Mouse (Mus musculus) testis, postnatal 10 days (tissue): ENCODE data around the gene Pakap.

ENCODE experiments used
- DNase-seq: peaks from one replicate; pipeline ENCODE4 v3.0.0; 2021; ENCODE audit warnings: low spot score

Gene Pakap

DNA sequence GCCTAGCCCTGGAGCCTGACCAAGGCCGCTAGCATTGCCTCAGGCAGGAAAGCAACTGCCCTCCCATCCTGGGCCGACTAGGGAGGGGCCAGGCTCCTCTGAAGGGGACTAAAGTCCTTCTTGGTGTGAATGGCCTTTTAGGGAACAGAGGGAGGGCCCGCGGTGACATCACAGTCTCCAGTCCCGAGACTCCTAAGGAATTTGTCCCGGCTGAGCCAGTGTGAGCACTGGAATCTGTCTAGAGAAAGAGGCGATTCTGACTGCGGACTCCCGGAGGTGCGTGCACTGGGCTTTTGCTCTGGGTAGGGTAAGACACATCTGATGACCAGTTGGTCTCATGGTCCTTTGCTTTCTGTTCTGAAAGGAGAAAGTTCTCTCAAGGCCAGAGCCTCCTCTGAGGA, 277.1 kb downstream of the Pakap start:
- DNase-seq, result peak; percentile 67

DNA sequence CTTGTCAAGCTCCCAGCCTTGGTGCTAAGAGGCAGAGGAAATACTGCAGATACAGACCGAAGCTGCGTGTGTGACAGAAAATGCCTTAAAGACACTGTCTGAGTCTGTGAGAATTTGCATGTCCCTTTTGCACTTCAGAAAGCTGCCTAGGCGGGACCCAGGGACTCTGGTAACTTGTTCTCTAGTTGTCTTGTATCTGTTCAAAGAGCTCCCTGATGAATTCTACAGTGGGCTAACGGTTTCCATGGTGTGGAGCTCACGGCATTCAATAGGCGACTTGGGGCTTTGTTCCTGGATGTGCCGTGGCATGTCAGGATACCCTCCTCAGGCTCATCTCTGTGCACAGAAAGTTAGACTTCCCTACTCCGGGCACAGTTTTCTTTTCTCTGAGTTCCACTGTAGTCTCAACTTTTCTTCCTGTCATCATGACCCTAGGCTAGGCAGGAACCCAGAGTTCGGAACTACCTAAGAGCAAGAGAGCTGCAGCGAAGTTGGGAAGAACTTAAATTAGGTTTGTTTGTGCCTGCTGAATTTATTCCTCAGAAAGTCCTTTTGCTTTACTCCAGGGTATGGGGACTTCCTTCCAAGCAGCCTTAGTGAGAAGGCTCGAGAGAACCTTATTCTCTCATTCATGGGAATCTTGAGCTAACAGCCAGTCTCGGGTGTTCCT, 277.7 kb downstream of the Pakap start:
- DNase-seq, result no peak

DNA sequence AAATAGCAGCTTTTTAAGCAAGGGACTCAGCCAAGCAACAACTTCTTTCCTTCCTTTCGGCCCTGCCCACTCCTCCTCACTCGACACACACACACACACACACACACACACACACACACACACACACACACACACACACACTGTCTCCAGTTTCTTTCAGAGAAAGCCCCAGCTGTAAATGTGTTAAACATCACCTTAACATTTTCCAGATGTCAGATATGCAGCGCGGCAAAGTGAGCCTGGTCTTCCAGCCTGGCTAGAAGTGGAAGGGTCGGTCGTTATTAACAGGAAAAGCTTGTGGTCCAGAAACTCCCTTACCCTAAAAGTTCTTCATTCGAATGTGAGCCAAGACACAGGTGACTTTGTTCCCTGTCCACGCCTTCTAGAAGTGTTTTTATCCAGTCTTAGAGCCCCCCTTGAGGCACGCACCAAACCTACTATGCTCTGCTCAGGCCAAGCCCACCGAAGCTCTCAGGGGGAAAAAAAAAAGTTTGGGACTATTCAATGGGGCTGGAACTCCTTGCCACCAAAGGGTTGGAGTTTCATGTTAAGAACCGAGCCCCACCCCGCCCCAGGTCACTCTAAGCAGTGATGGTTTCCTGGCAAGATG, 278.5 kb downstream of the Pakap start:
- DNase-seq, result no peak

DNA sequence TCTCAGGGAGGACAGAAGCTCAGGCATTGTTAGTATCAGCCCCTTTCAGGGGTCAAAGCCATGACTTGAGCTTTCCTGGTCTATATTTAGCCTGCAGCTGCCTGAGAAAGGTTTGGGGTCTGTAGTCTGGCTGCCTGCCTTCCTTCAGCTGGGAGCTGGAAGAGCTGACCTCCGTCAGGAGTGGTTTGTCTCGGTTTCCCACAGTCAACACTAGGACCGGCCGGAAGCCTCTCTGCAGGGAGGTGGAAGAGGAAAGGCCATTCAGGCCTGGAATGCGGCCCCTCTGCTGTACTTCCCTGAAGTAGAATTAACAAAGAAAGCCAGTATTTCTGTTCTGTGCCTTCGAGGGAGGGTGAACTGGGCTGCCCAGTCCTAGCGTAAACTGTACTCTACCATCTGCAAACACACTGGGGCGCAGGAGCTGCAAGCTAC, 279.0 kb downstream of the Pakap start:
- no peak for DNase-seq

DNA sequence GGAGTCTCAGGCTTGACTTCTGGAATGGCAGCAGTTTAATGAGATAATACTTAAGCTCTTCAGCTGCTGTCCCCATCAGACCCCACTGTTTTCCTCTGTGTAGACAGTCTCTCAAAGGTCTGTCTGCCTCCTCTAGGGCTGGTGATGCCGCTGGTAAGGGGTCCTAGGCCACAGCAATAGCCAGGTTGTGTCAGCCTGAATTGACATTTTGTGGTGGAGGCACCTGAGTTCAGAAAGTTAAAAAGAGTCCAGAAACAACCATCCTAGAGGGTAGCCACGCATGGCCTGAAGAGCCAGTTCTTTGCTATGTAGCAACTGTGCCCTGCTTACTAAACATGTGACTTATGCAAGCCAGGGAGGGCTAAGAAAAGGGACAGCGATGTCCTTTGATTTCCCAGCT, 279.7 kb downstream of the Pakap start:
- no peak for DNase-seq

DNA sequence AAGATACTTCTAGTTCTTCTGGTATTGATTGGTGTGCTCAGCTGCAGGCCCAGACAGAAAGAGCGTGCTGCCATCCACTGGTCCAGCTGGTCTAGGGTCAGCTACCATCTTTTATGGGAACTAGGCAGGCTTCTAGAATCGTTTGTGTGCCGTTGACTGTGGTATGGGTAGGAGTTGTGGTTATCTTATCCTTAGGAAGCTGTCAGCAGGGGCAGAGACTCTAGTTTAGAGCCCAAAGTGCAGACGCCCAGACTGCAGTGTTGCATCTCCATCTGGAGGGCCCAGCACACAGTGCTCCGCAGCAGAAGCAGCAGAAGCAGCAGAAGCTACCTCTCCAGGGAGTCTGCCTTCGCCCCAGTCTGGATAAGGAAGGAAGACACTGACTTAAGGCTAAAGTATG, 281.5 kb downstream of the Pakap start:
- peak; percentile 33 for DNase-seq

DNA sequence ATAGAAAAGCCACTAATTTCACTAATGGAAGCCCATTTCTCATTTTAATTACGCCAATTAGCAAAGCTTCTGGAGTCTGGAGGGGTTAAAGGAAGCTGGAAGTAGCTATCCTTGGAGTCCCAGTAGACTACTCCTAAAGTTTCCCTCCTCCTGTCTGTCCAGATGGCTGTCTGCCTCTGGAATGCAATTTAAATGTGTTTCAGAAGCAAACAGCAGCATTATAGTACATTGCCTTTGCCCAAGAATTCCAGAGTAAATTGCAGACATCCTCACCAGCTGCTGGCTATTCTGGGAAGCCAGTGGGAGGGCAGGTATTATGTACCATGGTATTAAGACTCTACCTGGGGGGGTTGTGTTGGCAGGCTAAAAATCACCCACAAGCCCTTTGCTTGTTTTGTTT, 283.8 kb downstream of the Pakap start:
- DNase-seq, result peak; percentile 13

DNA sequence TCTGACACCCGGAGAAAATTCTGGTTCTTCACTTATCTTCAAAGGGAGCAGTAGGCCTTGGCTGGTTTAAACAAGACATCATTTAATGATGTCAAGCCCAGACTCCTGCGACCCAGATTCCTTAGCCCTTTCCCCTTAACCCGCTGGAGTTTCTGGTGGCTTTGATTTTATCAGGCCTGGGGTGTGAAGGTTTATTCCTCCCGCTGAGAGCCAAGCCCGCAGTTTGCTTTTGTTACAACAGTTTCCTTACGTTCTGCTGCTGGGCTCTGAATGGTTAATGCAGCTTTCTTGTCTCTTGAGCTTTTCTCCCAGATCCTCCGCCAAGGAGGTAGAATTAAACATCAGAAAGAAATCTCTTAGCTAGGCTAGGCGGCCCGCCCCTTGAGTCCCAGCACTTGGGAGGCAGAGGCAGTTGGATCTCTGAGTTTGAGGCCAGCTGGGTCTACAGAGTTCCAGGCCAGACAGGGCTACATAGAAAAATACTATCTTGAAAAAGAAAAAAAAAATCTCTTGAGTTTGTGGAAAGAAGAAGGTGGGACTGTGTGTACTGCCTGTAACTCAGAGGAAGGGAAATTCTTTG, 284.6 kb downstream of the Pakap start:
- DNase-seq, result peak; percentile 29

DNA sequence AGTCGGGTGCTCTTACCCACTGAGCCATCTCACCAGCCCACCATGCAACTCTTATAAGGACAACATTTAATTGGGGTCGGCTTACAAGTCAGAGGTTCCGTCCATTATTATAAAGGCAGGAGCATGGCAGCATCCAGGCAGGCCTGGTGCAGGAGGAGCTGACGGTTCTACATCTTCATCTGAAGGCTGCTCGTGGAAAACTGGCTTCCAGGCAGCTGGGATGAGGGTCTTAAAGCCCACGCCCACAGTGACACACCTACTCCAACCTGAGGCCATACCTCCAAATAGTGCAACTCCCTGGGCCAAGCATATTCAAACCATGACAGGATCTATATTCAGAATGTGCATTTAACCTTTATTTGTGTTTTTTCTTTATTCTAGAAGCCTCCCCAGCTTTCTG, 286.2 kb downstream of the Pakap start:
- peak; percentile 27 for DNase-seq

DNA sequence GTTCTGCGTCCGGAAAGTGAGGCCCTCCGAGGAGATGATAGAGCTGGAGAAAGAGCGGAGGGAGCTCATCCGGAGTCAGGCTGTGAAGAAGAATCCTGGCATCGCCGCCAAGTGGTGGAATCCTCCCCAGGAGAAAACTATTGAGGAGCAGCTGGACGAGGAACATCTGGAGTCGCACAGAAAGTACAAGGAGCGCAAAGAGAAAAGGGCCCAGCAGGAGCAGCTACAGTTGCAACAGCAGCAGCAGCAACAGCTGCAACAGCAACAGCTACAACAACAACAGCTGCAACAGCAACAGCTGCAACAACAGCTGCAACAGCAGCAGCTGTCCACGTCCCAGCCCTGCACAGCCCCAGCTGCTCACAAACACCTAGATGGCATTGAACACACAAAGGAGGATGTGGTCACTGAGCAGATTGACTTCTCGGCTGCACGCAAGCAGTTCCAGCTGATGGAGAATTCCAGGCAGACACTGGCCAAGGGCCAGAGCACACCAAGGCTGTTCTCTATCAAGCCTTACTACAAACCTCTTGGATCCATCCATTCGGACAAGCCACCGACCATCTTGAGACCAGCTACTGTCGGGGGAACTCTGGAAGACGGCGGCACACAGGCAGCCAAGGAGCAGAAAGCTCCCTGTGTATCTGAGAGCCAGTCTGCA, 287.4 kb downstream of the Pakap start:
- DNase-seq, result peak; percentile 55

DNA sequence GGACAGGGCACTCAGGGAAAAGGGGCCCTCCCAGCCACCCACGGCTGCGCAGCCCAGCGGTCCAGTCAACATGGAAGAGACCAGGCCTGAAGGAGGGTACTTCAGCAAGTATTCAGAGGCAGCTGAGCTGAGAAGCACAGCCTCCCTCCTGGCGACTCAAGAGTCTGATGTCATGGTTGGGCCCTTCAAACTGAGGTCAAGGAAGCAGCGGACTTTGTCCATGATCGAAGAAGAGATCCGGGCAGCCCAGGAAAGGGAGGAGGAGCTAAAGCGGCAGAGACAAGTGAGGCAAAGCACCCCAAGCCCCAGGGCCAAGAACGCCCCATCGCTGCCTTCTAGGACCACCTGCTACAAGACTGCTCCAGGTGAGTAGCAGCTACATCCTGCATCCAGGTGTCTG, 288.7 kb downstream of the Pakap start:
- peak; percentile 36 for DNase-seq

DNA sequence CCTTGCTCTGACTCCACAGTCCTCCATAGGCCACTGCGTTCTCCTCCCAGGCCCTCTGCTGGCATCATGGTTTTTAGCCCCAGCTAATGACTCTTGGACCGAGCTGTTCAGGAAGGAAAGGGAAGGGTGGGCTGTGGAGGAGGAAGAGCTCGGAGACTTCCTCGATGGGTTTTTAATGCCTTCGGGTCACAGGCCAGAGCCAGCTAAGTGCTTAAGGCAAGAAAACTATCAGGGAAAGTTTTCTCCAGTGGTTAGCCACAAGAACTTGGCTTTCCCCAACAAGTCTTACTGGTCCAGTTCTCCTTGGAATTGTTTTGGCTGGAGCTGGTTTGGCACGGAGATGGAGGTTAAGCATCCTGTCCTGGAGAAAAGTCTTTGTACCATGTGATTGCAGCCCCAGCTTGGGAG, 292.2 kb downstream of the Pakap start:
- peak; percentile 34 for DNase-seq

DNA sequence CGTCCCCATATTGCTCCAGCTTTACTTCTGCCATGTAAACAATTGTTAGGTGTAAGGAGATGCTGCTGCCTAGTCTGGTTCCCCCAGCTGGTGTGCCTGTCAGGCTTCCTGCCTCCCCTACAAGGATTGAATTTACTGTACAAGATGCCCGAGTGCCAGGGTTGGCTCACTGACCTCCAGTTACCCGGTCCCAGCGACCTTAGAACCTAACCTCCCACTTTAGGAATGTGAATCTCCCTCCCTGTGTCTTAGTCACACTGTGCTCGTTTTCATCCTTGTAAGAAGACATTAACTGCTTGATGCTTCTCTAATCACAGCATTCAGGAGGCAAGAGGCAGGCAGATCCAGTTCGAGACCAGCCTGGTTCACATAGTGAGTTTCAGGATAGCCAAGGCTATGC, 293.2 kb downstream of the Pakap start:
- peak; percentile 32 for DNase-seq

DNA sequence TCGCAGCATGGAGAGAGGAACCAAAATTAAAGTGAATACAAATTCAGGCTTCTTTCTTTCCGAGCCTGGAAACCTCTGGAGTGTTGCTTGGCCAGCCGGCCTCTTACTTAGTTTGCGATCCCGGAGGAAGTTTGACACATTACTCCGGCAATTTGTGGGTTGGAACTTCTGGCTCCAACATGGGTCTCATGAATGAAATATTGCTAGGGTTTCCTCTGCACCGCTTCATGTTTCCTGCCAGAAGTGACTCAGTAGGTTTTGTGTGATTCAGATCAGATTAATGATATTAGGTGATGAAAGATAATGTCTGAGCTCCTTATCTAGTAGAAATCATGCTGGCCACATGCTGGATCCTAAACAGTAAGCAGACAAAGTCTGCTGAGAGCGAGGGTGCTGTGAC, 293.9 kb downstream of the Pakap start:
- peak; percentile 23 for DNase-seq

DNA sequence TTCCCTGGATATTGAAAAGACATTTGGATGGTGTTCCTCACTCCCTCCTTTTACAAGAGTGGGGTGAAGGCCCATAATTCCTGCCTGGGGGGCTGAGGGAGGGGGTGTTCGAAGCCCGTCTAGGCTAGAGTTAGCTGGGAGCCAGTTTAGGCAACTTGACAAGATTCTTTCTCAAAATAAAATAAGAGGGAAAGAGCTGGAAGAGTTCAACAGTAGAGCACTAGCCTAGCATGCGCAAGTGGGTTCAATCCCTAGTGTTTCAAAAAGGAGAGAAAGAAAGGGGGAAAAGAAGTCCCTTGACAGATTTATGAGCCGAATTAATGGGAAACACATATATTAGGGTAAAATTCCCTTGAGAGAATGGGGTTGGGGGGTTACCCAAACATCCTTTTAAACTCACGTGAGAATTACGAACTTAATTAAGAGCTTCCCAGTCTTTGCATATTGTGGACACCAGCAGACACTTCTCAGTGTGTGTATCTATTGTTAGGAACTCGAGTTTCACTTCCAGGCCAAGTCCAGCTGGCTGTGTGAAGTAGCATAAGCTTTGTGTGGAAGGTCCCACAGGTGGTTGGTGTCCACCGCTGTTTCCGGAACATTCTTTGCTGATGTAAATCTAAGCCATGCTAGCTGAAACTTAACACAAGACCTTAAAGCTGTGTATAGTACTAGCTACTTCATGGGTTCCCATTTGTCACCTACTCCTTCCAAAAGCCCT, 294.4 kb downstream of the Pakap start:
- peak; percentile 27 for DNase-seq

DNA sequence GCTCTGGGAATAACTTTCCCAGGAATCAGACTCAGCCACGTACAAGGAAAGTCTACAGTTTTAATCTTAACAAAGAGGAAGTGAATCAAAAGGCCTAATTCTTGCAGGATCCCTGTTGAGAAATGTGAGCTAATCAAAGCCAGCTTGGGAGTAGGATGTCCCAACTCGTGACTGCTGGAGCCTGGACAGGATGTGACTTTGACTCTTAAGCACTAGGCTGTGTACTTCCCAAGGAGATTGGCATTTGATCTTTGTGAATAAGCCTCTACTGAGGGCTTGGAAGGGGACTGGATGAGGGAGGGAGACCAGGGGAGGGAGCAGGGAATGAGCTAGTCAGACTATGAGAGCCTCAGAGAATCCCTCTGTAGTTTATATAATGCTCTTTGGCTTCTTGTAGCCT, 298.1 kb downstream of the Pakap start:
- peak; percentile 29 for DNase-seq

DNA sequence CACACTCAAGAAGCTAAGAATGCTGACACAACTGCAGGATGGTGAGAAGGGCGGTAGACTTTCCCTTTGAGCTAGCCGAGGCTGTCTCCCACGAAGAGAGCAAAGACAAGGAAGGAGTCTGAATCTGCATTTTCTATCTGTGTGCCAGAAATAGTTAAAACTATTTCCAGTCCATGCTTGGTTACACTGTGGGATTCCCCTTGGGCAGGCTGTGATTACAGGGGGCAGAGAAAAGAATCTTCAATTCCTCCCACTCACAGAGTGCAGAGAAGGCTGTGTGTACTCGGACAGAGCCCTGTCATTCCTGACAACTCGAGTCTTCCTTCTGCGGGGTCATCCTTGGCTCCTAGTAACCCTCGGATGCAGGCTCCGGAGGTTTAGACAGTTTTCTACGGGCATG, 299.0 kb downstream of the Pakap start:
- peak; percentile 31 for DNase-seq

DNA sequence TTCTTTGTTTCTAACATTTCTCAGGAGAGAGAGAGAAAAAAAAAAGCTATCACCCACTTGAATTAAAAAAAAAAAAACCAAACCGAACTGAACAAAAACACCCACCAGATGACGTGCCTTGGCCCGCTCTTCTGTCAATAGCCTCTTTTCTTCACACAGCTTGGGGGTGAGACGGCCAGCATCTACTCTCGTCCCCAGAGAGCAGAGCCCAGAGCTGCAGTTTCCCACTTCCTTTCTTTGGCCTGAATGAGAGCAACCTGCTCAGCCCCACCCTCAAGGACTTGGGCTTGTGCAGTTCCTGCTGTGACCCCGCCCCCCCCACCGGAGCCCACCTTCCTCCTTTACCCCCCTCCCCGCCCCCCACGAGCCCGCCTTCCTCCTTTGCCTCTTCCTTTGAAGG, 299.5 kb downstream of the Pakap start:
- peak; percentile 36 for DNase-seq

DNA sequence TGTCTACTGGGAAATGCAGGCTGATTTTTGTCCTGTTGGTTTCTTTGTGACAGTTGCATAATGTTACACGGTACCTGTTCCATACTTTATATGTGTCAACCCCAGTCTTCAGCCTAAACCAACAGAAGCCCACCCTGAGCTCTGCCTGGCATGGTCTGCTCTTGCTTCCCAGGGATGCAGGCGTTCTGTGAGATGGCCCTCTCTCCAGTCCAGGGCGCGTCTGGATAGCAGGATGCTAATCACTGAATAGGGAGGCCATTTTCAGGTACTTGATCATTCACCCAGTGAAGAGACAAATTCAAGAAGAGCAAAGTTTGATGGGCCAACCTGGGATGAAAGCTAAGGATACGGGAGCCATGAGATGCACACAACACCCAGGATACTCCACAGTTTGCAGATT, 311.2 kb downstream of the Pakap start:
- peak; percentile 23 for DNase-seq

DNA sequence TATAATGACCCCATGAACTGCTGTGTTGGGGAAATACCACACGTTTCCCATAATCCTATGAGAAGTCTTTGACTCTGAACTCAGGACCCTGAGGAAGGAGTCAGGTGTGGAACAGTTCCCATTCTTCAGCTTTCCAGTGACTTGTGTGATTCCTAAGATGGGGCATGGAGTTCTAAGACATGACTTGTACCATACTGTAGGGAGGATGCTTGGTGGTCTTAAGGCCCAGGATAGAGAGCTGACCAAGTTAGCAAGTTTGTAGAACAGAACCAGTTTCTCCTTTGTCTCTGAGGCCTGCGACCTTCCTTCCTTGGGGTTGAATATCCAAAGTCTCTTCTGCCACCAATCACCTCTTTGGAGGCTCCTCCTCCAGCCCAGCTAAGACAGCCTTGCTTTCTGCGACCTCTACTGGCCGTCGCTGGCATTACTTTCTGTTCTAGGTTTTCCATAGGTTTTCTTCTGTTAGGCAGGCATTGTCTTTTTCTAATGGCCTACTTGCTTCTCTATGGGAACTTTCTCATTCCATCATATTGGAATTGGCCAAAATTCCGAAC, 311.9 kb downstream of the Pakap start:
- DNase-seq, result peak; percentile 90

DNA sequence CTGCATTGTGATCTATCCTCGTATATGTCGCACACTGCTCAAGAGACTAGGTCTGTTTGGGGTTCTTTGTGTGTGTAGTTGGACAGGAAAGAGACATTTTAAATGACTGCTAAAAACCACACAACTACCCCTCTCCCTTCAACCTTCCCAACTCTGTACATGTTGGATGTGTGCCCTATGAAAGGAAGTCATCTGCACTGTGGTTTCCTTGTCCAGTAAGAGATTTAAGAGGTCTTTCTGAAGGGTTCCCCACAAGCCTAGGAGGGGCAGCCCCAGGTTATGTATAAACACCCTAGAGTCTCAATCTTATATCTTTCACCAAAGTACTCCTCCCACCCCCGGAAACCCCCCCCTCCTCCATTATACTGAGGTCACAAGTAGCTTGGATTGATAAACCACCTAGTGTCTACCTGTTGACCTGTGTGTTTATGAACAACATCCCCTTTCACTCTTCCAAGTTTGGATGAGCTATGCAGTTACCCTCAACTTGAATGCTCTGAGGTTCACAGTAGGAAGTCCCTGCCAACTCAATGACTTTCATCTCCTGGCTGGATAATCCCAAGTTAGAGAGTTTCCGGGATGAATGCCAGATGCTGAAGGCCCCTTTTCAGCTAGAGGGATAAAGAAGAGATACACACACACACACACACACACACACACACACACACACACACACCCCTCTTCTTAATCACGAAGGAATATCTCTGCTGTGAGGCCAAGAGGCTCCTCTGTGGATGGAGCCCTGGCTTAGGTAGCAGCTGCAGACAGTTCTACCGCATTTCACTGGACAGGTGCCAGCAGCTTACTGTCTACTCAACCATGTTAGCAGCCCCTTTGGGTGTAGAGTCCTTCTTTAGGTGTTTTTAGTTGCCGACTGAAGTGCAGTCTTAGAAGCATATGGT, 315.8 kb downstream of the Pakap start:
- peak; percentile 39 for DNase-seq
